Mouse (Mus musculus) heart, adult 2 months (tissue): ENCODE measurements around the gene Rxrb.

Experiments
- CTCF ChIP-seq: fragments of 200-600 bp; IDR thresholded peaks from 2 replicates; pipeline ENCODE4 v1.8.1; 2022; ENCODE audit warnings: antibody characterized with exemption, mild to moderate bottlenecking, moderate library complexity
- EP300 ChIP-seq: fragments of 200-500 bp; IDR thresholded peaks from 2 replicates; pipeline ENCODE4 v1.6.1; 2011; ENCODE audit warnings: low read depth, low read length, control low read depth; ENCODE audit not compliant: insufficient read depth
- POLR2A ChIP-seq: fragments of 200-500 bp; IDR thresholded peaks from 2 replicates; pipeline ENCODE4 v1.6.1; 2011; ENCODE audit warnings: mild to moderate bottlenecking, low read depth, low read length, control low read depth; ENCODE audit not compliant: insufficient read depth

DNA sequence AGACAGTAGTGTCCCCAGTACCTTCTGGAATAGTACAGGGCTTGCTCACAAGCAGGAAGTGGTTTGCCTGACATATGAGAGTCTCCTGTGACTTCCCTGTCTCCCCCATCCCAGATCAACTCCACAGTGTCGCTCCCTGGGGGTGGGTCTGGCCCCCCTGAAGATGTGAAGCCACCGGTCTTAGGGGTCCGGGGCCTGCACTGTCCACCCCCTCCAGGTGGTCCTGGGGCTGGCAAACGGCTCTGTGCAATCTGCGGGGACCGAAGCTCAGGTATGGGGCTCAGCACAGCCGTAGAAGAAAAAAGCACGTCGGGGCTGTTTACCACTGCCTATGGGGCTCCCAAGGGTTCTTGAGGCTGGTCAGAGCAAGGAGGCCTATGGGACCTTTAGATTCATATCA, 1.8 kb downstream of the Rxrb start:
- TF ChIP-seq CTCF, result no peak
- TF ChIP-seq EP300, result no peak
- no peak for TF ChIP-seq POLR2A
